Mouse (Mus musculus): ENCODE data around the gene Kif20b.

- TF ChIP-seq POLR2A (IDR thresholded peaks at IDR 0.05; ENCODE audit: low read depth, low read length) (no peak), CTCF (IDR thresholded peaks at IDR 0.05; ENCODE audit: extremely low read depth, insufficient read length, insufficient replicate concordance, low read depth, low read length) (no peak)
Measured at GRCm38 (mm10) chr19:35015058-35015457, 92.9 kb downstream of the Kif20b start.
